Mouse (Mus musculus) frontal cortex, postnatal 25 days (tissue): ENCODE results near the gene Rfesd.
A peak's percentile ranks its signal among the peaks of the same experiment; 100 is the strongest.

Source experiments
- DNase-seq, 2 experiments: peaks; one replicate each; pipeline ENCODE4 v3.0.0; 2022; ENCODE audit warnings: low spot score in 2 of 2

Gene Rfesd

GRCm38 (mm10) chr13:76017974-76018843, at the start of gene Rfesd:
Gene Rfesd (minus strand): TSS chr13:76018719.
- peak; percentile 89 for DNase-seq

- DNase-seq = no peak
Observed at GRCm38 (mm10) chr13:76064363-76064945, 45.9 kb upstream of the Rfesd start.

GRCm38 (mm10) chr13:76063548-76063947, 45.0 kb upstream of the Rfesd start:
- no peak for DNase-seq

GRCm38 (mm10) chr13:76062569-76062968, 44.0 kb upstream of the Rfesd start:
- DNase-seq = no peak

GRCm38 (mm10) chr13:76062126-76062525, 43.6 kb upstream of the Rfesd start:
- DNase-seq = no peak

- no peak for DNase-seq
Observed at GRCm38 (mm10) chr13:76059591-76059990, 41.1 kb upstream of the Rfesd start.

- peak in 1 of 2 experiments; percentile 14 for DNase-seq
Observed at GRCm38 (mm10) chr13:76057267-76058069, 38.9 kb upstream of the Rfesd start.

GRCm38 (mm10) chr13:76056896-76057266, 38.4 kb upstream of the Rfesd start, which contains the start of gene Gpr150:
Gene Gpr150 (minus strand): TSS chr13:76056996.
- DNase-seq = no peak

GRCm38 (mm10) chr13:76056261-76056724, 37.8 kb upstream of the Rfesd start:
- DNase-seq = peak; percentile 52 to 64

- peak; percentile 9 to 10 for DNase-seq
Observed at GRCm38 (mm10) chr13:76055391-76056232, 37.1 kb upstream of the Rfesd start.

- DNase-seq = no peak
Observed at GRCm38 (mm10) chr13:76044971-76045370, 26.5 kb upstream of the Rfesd start.

- no peak for DNase-seq
Observed at GRCm38 (mm10) chr13:76042455-76042854, 23.9 kb upstream of the Rfesd start.

GRCm38 (mm10) chr13:76024588-76024987, 6.1 kb upstream of the Rfesd start:
- DNase-seq = no peak

GRCm38 (mm10) chr13:76021782-76022181, 3.3 kb upstream of the Rfesd start:
- no peak for DNase-seq

- DNase-seq = no peak
Observed at GRCm38 (mm10) chr13:76018844-76019400, 403 bp upstream of the Rfesd start.

- DNase-seq = no peak
Observed at GRCm38 (mm10) chr13:76017465-76017864, 1.1 kb downstream of the Rfesd start.

GRCm38 (mm10) chr13:76014511-76014910, 4.0 kb downstream of the Rfesd start:
- no peak for DNase-seq

GRCm38 (mm10) chr13:76003272-76003671, 15.2 kb downstream of the Rfesd start:
- DNase-seq = no peak

- no peak for DNase-seq
Observed at GRCm38 (mm10) chr13:75992169-75993028, 26.1 kb downstream of the Rfesd start.

GRCm38 (mm10) chr13:75988096-75988495, 30.4 kb downstream of the Rfesd start:
- no peak for DNase-seq
